16 mouse cellular contexts compared by ENCODE assay signal in the genomic region with DNA sequence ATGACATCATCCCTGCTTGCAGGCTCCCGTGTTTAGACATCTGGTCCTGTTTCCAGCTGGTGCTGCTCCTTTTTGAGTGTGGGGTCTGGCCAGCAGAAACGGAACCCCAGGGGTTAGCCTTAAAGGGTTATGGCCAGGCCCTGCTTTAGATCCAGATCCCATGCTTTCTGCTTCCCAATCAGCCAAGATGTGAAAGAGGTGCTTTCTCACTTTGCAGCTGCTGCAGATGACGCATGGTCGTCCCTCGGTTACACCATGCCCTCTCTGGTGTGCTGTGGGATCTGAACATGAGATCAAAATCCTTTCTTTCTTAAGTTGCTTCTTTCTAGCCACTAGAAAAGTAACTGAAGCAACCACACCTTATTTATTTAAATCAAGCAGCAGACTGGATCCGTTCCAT.
DNase-seq lines count a peak whose midpoint lies in the region; ATAC-seq and TF ChIP-seq lines count a peak whose summit lies in the region.
"Had no signal": no experiment of that assay in that cellular context is flagged by ENCODE, and none has a peak within 500 bp of the region (broad histone marks: within the 10 kb centered on the region; RNA-seq: fewer than 3 reads in every experiment).

No protein-coding gene starts in this region.

- TF ChIP-seq POLR2A in limb, embryonic 14.5 days (IDR thresholded peaks at IDR 0.05; ENCODE audit: borderline replicate concordance, extremely low read depth, insufficient read depth, insufficient read length): no peak

- WGBS in forebrain, embryonic 16.5 days: 68% methylated on average over 6 of the region's 6 CpGs
- 76% methylated on average over 6 of the region's 6 CpGs for WGBS in forebrain, embryonic 12.5 days
- 50% methylated on average over 6 of the region's 6 CpGs for WGBS in limb, embryonic 14.5 days
- 73% methylated on average over 6 of the region's 6 CpGs for WGBS in limb, embryonic 10.5 days

- peak overlapping the region; percentile 39 for H3K27ac ChIP-seq in forebrain, embryonic 16.5 days (ENCODE audit: low read length)
- H3K27ac ChIP-seq in forebrain, embryonic 12.5 days: no peak overlapping the region
- no peak overlapping the region for H3K27ac ChIP-seq in limb, embryonic 14.5 days (replicated peaks; ENCODE audit: low read depth, low read length)
- no peak overlapping the region for H3K27ac ChIP-seq in limb, embryonic 10.5 days
- H3K27ac ChIP-seq: embryonic facial prominence, embryonic 13.5 days; hindbrain, postnatal 0 days; limb, embryonic 15.5 days; liver, embryonic 14.5 days; neural tube, embryonic 13.5 days had no signal

- DNase-seq in limb, embryonic 14.5 days (ENCODE audit: low spot score): no peak
- no peak for DNase-seq in limb, embryonic 10.5 days (ENCODE audit: low spot score)
- peak; percentile 6 for DNase-seq in NIH3T3 (ENCODE audit: low read depth)
- peak; percentile 23 for DNase-seq in brain, adult 2 months (ENCODE audit: low read depth, low spot score)
- no peak for DNase-seq in thymus, postnatal 10 days (ENCODE audit: low spot score in 2 of 2)
- DNase-seq: thymus, postnatal 36 days had no signal

- H3K27me3 ChIP-seq in forebrain, embryonic 16.5 days (replicated peaks; ENCODE audit: control insufficient read depth, insufficient read depth, low read length): no peaks in the 10 kb centered on the region
- H3K27me3 ChIP-seq in forebrain, embryonic 12.5 days: no peaks in the 10 kb centered on the region
- no peaks in the 10 kb centered on the region for H3K27me3 ChIP-seq in limb, embryonic 14.5 days (ENCODE audit: control insufficient read depth, insufficient read depth, low read length)
- H3K27me3 ChIP-seq in limb, embryonic 10.5 days (ENCODE audit: low read depth, poor library complexity, severe bottlenecking): no peaks in the 10 kb centered on the region
- H3K27me3 ChIP-seq: embryonic facial prominence, embryonic 13.5 days; heart, embryonic 12.5 days; limb, embryonic 15.5 days; neural tube, embryonic 13.5 days had no signal

- H3K36me3 ChIP-seq in forebrain, embryonic 16.5 days (ENCODE audit: control insufficient read depth, insufficient read depth): no peaks in the 10 kb centered on the region
- no peaks in the 10 kb centered on the region for H3K36me3 ChIP-seq in forebrain, embryonic 12.5 days (replicated peaks)
- H3K36me3 ChIP-seq in limb, embryonic 14.5 days (ENCODE audit: control insufficient read depth, insufficient read depth, low read length): no peaks in the 10 kb centered on the region
- no peaks in the 10 kb centered on the region for H3K36me3 ChIP-seq in limb, embryonic 10.5 days
- H3K36me3 ChIP-seq: embryonic facial prominence, embryonic 13.5 days; heart, embryonic 12.5 days; limb, embryonic 15.5 days; neural tube, embryonic 13.5 days had no signal

- H3K4me3 ChIP-seq in forebrain, embryonic 16.5 days (replicated peaks; ENCODE audit: low read length): no peak overlapping the region
- H3K4me3 ChIP-seq in forebrain, embryonic 12.5 days (replicated peaks): no peak overlapping the region
- H3K4me3 ChIP-seq in limb, embryonic 14.5 days (replicated peaks; ENCODE audit: low read length): no peak overlapping the region
- H3K4me3 ChIP-seq in limb, embryonic 10.5 days: no peak overlapping the region
- H3K4me3 ChIP-seq: embryonic facial prominence, embryonic 13.5 days; heart, embryonic 12.5 days; limb, embryonic 15.5 days; neural tube, embryonic 13.5 days had no signal

- no peaks in the 10 kb centered on the region for H3K9me3 ChIP-seq in forebrain, embryonic 16.5 days (ENCODE audit: control insufficient read depth, low read length)
- H3K9me3 ChIP-seq in forebrain, embryonic 12.5 days: no peaks in the 10 kb centered on the region
- no peaks in the 10 kb centered on the region for H3K9me3 ChIP-seq in limb, embryonic 14.5 days (ENCODE audit: control insufficient read depth, low read length)
- no peaks in the 10 kb centered on the region for H3K9me3 ChIP-seq in limb, embryonic 10.5 days (replicated peaks)
- H3K9me3 ChIP-seq: embryonic facial prominence, embryonic 13.5 days; heart, embryonic 12.5 days; limb, embryonic 15.5 days; neural tube, embryonic 13.5 days had no signal

- peaks cover 13% of the 10 kb centered on the region for H3K4me1 ChIP-seq in forebrain, embryonic 16.5 days (replicated peaks; ENCODE audit: control insufficient read depth, insufficient read depth, low read length)
- H3K4me1 ChIP-seq in forebrain, embryonic 12.5 days: no peaks in the 10 kb centered on the region
- no peaks in the 10 kb centered on the region for H3K4me1 ChIP-seq in limb, embryonic 14.5 days (ENCODE audit: control insufficient read depth, insufficient read depth, low read length)
- H3K4me1 ChIP-seq in limb, embryonic 10.5 days: no peaks in the 10 kb centered on the region
- H3K4me1 ChIP-seq: heart, embryonic 12.5 days; limb, embryonic 15.5 days; neural tube, embryonic 13.5 days had no signal

- H3K9ac ChIP-seq in forebrain, embryonic 16.5 days (replicated peaks; ENCODE audit: low read depth, low read length): no peak overlapping the region
- H3K9ac ChIP-seq in forebrain, embryonic 12.5 days: no peak overlapping the region
- no peak overlapping the region for H3K9ac ChIP-seq in limb, embryonic 14.5 days (ENCODE audit: low read depth, low read length, severe bottlenecking)
- H3K9ac ChIP-seq: embryonic facial prominence, embryonic 13.5 days; heart, embryonic 12.5 days; limb, embryonic 15.5 days; liver, embryonic 14.5 days; neural tube, embryonic 13.5 days had no signal

- H3K4me2 ChIP-seq in forebrain, embryonic 16.5 days (ENCODE audit: low read length): no peak overlapping the region
- H3K4me2 ChIP-seq in forebrain, embryonic 12.5 days: no peak overlapping the region
- no peak overlapping the region for H3K4me2 ChIP-seq in limb, embryonic 14.5 days (replicated peaks; ENCODE audit: low read depth, low read length, severe bottlenecking)
- H3K4me2 ChIP-seq: embryonic facial prominence, embryonic 13.5 days; heart, embryonic 12.5 days; limb, embryonic 15.5 days; neural tube, embryonic 13.5 days had no signal

- ATAC-seq in forebrain, embryonic 16.5 days: peak; percentile 26; the same call in 1 of the 2 replicates
- no peak for ATAC-seq in forebrain, embryonic 12.5 days (ENCODE audit: low FRiP score)
- peak; percentile 50; the same call in 1 of the 2 replicates for ATAC-seq in limb, embryonic 14.5 days (ENCODE audit: low FRiP score, low read depth)
- ATAC-seq: activated CD4-positive, CD25-positive, alpha-beta regulatory T cell, adult 4 months; intestine, embryonic 16.5 days had no signal

Comparison
In these comparisons a context has a peak if more than half of its experiments do, and no peak if none do; other contexts are left out.
1. DNase-seq: peak in NIH3T3 (single experiment) and brain, adult 2 months (single experiment); none in limb, embryonic 14.5 days (single experiment), limb, embryonic 10.5 days (single experiment) and thymus, postnatal 10 days (0 of 2).